Mouse (Mus musculus) embryonic facial prominence, embryonic 15.5 days (tissue): ENCODE measurements around the gene Il6st. TPM values are rescaled to one million over a fixed set of nuclear protein-coding genes. Genes with fewer than 3 reads are reported as not detected.

Experiments used
- ATAC-seq: fragments of 200-750 bp; cut with Nextera tagmentation; 2 replicates; pipeline ENCODE4 v1.8.0; 2017; ENCODE audit warnings: low read depth, moderate TSS enrichment; ENCODE audit not compliant: insufficient number of reproducible peaks, low FRiP score, low TSS enrichment
- H3K27ac ChIP-seq: fragments of 300-500 bp; sonication (generic); replicated peaks from 2 replicates; pipeline ENCODE4 v1.5.1; 2015; ENCODE audit warnings: mild to moderate bottlenecking, inconsistent platforms
- H3K27me3 ChIP-seq: fragments of 300-500 bp; sonication (generic); 2 replicates; pipeline ENCODE4 v1.6.1; 2015; ENCODE audit warnings: inconsistent platforms
- H3K36me3 ChIP-seq: fragments of 300-500 bp; sonication (generic); 2 replicates; pipeline ENCODE4 v1.6.1; 2015; ENCODE audit warnings: mild to moderate bottlenecking, inconsistent platforms
- H3K4me1 ChIP-seq: fragments of 300-500 bp; sonication (generic); 2 replicates; pipeline ENCODE4 v1.6.1; 2015; ENCODE audit warnings: inconsistent platforms
- H3K4me2 ChIP-seq: fragments of 300-500 bp; sonication (generic); replicated peaks from 2 replicates; pipeline ENCODE4 v1.6.1; 2015; ENCODE audit warnings: mild to moderate bottlenecking, inconsistent platforms
- H3K4me3 ChIP-seq: fragments of 300-500 bp; sonication (generic); replicated peaks from 2 replicates; pipeline ENCODE4 v1.5.1; 2015; ENCODE audit warnings: mild to moderate bottlenecking, inconsistent platforms
- H3K9ac ChIP-seq: fragments of 300-500 bp; sonication (generic); 2 replicates; pipeline ENCODE4 v1.6.1; 2015; ENCODE audit warnings: inconsistent platforms
- H3K9me3 ChIP-seq: fragments of 300-500 bp; sonication (generic); replicated peaks from 2 replicates; pipeline ENCODE4 v1.6.1; 2016; ENCODE audit warnings: inconsistent platforms
- WGBS: fragments of 180-500 bp; shearing (Covaris S2); methylation state at CpG from one replicate; pipeline ENCODE4 v1.1.7; 2015; 5-methylcytosine and 5-hydroxymethylcytosine counted together
- polyA plus RNA-seq: library from polyadenylated mRNA; unstranded; fragments of >200 nt; fragmentation: Nextera tagmentation; extraction: Ambion mirVana; gene quantifications from 2 replicates; pipeline ENCODE4 v1.2.1, GENCODE M21; 2015

Gene Il6st
- polyA plus RNA-seq, 1 experiment from 2014 or later, result 36.4 TPM

DNA sequence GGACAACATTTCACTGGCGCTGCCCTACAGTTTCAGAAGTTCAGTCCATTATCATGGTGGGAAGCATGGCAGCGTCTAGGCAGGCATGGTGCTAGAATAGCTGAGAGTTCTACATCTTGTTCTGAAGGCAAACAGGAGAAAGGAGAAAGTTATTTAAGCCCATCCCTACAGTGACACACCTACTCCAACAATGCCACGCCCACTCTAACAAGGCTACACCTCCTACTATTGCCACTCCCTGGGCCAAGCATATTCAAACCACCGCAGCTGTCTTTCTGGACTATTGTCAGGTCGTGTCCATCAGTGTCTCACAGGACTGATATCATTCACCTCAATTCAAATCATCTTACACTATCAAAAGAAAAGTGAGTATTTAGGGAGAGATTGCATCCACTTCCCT, 22.8 kb downstream of the Il6st start:
- no peak overlapping the region for H3K4me3 ChIP-seq
- H3K9me3 ChIP-seq, result no peaks in the 10 kb centered on the region
- WGBS, result 96% methylated on average over 5 of the region's 5 CpGs
- H3K9ac ChIP-seq, result no peak overlapping the region
- peaks cover 66% of the 10 kb centered on the region for H3K36me3 ChIP-seq
- H3K4me1 ChIP-seq, result no peaks in the 10 kb centered on the region
- H3K4me2 ChIP-seq, result no peak overlapping the region
- no peaks in the 10 kb centered on the region for H3K27me3 ChIP-seq
- no peak for ATAC-seq
- no peak overlapping the region for H3K27ac ChIP-seq

DNA sequence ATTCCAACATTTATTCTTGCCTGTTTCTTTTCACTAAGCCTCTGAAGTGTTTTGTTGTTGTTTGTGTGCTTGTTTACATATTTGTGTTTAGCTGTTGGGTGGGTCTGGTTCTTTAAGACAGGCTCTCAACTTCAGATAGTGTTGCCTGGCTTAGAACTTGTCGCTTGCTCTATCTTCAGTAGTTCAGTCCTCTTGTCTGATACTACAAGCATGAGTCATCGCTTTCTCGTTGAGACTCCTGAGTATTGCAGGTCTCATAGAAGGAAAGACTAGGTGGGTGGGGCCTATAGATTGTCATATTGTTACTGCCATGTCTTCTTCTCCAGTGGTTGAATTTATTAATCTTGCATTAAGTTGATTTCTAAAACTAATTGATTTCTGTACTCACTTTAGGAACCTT, 26.2 kb downstream of the Il6st start:
- ATAC-seq, result no peak
- H3K9me3 ChIP-seq, result no peaks in the 10 kb centered on the region
- WGBS, result 89% methylated on average over 3 of the region's 3 CpGs
- no peak overlapping the region for H3K27ac ChIP-seq
- no peaks in the 10 kb centered on the region for H3K27me3 ChIP-seq
- no peak overlapping the region for H3K4me3 ChIP-seq
- H3K4me2 ChIP-seq, result no peak overlapping the region
- peaks cover 59% of the 10 kb centered on the region for H3K36me3 ChIP-seq
- no peak overlapping the region for H3K9ac ChIP-seq
- H3K4me1 ChIP-seq, result no peaks in the 10 kb centered on the region

DNA sequence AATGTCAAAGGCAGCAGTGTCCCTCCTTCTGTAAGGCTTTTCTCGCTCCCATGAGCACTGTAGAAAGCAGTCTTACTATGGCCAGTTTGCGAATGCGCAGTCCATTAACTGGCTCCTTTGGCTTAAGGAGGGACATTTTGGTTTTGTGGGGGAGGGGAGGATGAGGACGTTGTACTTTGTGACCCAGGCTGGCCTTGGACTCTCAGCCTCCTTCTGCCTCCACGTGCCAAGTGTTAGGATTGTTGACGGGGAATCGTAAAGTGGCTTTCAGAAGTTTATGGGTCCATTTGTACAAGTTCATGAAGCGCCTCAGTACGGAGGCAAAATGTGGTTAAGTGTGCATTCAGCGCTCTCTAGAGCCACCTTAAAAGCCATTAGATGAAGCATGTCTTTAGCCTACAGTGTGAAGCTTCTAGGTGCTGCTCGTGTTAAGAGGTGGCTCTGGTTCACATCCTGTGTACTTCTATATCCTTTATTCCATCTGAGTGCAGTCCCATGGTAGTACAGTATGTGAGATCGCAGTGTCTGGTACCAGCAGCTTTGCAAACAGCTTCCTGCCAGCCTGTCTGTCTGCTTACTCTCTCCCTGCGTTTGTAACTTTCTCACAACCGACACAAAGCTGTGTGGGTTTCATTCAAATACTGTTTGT, 27.9 kb downstream of the Il6st start:
- 89% methylated on average over 14 of the region's 14 CpGs for WGBS
- no peaks in the 10 kb centered on the region for H3K4me1 ChIP-seq
- no peak overlapping the region for H3K27ac ChIP-seq

DNA sequence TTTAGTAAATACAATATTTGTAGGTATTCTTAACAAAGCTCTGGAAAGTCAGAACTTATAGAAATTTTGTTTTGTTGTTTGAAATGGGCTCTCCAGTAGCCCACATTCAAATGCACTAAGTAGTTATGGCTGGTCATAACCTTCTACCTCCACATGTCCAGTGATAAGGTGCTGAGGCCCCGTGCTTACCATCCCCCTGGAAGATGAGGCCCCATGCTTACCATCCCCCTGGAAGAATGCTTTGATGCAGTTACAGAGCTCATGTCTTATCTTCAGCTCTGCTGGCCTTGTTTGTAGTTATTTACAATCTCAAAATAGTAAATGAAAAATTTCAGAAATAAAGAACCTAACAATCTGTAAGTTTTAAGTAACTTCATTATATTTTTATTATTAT, 28.4 kb downstream of the Il6st start:
- ATAC-seq, result no peak
- no peaks in the 10 kb centered on the region for H3K9me3 ChIP-seq
- H3K27me3 ChIP-seq, result no peaks in the 10 kb centered on the region
- no peak overlapping the region for H3K4me3 ChIP-seq
- H3K4me2 ChIP-seq, result no peak overlapping the region
- peaks cover 55% of the 10 kb centered on the region for H3K36me3 ChIP-seq
- H3K9ac ChIP-seq, result no peak overlapping the region
- no peaks in the 10 kb centered on the region for H3K4me1 ChIP-seq
- H3K27ac ChIP-seq, result no peak overlapping the region
- WGBS, result 81% methylated on average over 1 of the region's 1 CpGs

More for the DNA sequence above, 27.9 kb downstream of the Il6st start:
- peaks cover 55% of the 10 kb centered on the region for H3K36me3 ChIP-seq
- H3K4me3 ChIP-seq, result no peak overlapping the region
- no peaks in the 10 kb centered on the region for H3K9me3 ChIP-seq
- no peak overlapping the region for H3K4me2 ChIP-seq
- no peak for ATAC-seq
- H3K9ac ChIP-seq, result no peak overlapping the region
- H3K27me3 ChIP-seq, result no peaks in the 10 kb centered on the region

- Histone ChIP-seq H3K27ac (no peak overlapping the region), H3K4me2 (no peak overlapping the region), H3K4me1 (no peaks in the 10 kb centered on the region), H3K9ac (no peak overlapping the region), H3K36me3 (peaks cover 71% of the 10 kb centered on the region), H3K9me3 (no peaks in the 10 kb centered on the region), H3K27me3 (no peaks in the 10 kb centered on the region), H3K4me3 (no peak overlapping the region)
- 92% methylated on average over 12 of the region's 12 CpGs for WGBS
- ATAC-seq, result no peak
These were observed 30.7 kb downstream of the Il6st start for GRCm38 (mm10) chr13:112494590-112494989.

DNA sequence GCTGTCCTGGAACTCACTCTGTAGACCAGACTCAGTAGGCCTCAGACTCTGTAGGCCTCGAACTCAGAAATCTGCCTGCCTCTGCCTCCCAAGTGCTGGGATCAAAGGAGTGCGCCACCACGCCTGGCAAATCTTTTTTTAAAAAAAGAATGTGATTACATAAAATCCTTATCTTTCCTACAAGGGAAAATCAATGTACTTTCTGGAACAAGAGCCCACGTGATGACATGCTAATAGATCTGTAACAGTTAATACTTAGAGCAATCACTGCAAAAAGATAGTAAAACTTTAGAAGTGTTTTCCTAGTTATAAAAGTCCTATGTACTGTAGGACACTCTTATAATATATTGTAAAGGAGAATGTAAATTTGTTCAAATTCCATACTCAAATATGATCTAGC, 36.2 kb downstream of the Il6st start:
- peaks cover 82% of the 10 kb centered on the region for H3K36me3 ChIP-seq

DNA sequence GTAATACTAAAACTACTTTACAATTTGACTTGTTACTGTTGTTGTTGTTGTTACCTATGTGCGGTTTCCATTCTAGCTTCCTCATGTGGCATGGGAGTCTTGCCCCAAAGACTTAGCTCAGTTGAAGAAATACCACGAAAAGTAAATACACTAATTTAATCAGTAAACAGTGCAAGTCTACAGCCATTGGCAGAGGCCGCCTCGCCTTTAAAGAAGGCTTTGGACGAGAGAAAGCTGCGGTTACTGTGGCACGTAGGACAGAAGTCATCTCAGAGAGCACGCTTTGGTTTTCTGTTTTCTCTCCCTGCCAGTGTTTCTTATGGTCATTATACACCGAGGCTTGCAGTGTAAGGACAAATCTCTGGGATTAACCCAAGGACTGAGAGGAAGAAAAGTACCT, 36.6 kb downstream of the Il6st start:
- H3K36me3 ChIP-seq, result peaks cover 82% of the 10 kb centered on the region
- no peaks in the 10 kb centered on the region for H3K4me1 ChIP-seq
- 86% methylated on average over 9 of the region's 9 CpGs for WGBS
- ATAC-seq, result no peak
- H3K9me3 ChIP-seq, result no peaks in the 10 kb centered on the region
- H3K4me2 ChIP-seq, result no peak overlapping the region
- no peak overlapping the region for H3K27ac ChIP-seq
- no peak overlapping the region for H3K9ac ChIP-seq
- no peaks in the 10 kb centered on the region for H3K27me3 ChIP-seq
- H3K4me3 ChIP-seq, result no peak overlapping the region

More for the DNA sequence above, 36.2 kb downstream of the Il6st start:
- 90% methylated on average over 4 of the region's 4 CpGs for WGBS
- Histone ChIP-seq H3K27me3 (no peaks in the 10 kb centered on the region), H3K9ac (no peak overlapping the region), H3K9me3 (no peaks in the 10 kb centered on the region), H3K27ac (no peak overlapping the region), H3K4me1 (no peaks in the 10 kb centered on the region), H3K4me2 (no peak overlapping the region), H3K4me3 (no peak overlapping the region)
- no peak for ATAC-seq

- no peak overlapping the region for H3K4me2 ChIP-seq
These were observed 40.0 kb downstream of the Il6st start for GRCm38 (mm10) chr13:112503846-112504245.

GRCm38 (mm10) chr13:112505436-112505835, 41.6 kb downstream of the Il6st start:
- Histone ChIP-seq H3K9ac (no peak overlapping the region), H3K9me3 (no peaks in the 10 kb centered on the region), H3K27me3 (no peaks in the 10 kb centered on the region), H3K36me3 (peaks cover 64% of the 10 kb centered on the region), H3K4me2 (no peak overlapping the region), H3K4me1 (no peaks in the 10 kb centered on the region), H3K4me3 (no peak overlapping the region), H3K27ac (no peak overlapping the region)
- 86% methylated on average over 6 of the region's 6 CpGs for WGBS
- no peak for ATAC-seq

More at GRCm38 (mm10) chr13:112503846-112504245, 40.0 kb downstream of the Il6st start:
- Histone ChIP-seq H3K4me1 (no peaks in the 10 kb centered on the region), H3K9me3 (no peaks in the 10 kb centered on the region), H3K27ac (no peak overlapping the region), H3K27me3 (no peaks in the 10 kb centered on the region), H3K36me3 (peaks cover 77% of the 10 kb centered on the region), H3K9ac (no peak overlapping the region), H3K4me3 (no peak overlapping the region)
- no peak for ATAC-seq
- WGBS, result 91% methylated on average over 13 of the region's 13 CpGs

DNA sequence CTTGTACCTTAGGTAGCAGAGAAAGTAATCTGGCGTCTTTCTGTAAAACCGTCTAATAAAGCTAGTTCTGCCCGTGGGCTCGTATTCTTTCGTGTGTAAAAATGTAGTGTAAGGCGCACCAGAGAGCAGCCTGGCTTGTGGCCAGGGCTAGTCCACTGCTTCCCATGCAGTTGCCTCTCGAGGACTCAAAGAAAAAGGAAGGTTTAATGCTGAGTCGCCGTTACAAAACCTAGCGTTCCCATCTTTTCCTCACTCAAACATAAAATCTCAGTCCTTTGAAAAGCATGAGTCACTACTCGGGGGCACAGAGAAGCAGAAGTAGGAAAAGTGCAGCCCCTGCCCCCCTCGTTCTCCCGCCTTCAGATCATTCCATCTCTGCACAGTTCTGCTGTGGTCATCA, 42.9 kb downstream of the Il6st start:
- Histone ChIP-seq H3K4me3 (no peak overlapping the region), H3K9ac (no peak overlapping the region), H3K9me3 (no peaks in the 10 kb centered on the region), H3K4me1 (no peaks in the 10 kb centered on the region), H3K36me3 (peaks cover 52% of the 10 kb centered on the region), H3K4me2 (no peak overlapping the region), H3K27me3 (no peaks in the 10 kb centered on the region), H3K27ac (no peak overlapping the region)
- 69% methylated on average over 13 of the region's 13 CpGs for WGBS
- no peak for ATAC-seq

DNA sequence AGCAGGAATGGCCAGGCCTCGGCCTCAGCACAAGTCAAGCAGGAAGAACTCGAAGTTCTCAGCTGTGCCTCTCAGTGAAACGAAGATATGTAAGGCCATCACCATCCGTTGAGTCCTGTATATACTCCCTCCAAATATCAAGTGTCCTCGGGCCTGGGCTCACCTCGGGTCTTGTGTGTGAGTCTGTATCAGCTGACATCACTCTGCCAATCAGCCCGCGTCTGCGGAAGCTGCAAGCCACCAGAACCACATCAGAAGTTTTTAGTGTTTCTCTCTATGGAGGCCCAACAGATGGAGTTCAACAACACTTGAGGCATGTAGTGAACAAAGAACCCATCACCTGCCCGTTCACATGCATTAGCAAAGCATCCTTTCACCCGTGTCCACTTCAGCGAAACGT, 43.8 kb downstream of the Il6st start:
- Histone ChIP-seq H3K27me3 (no peaks in the 10 kb centered on the region), H3K9me3 (no peaks in the 10 kb centered on the region), H3K9ac (no peak overlapping the region), H3K4me1 (no peaks in the 10 kb centered on the region), H3K27ac (no peak overlapping the region), H3K36me3 (peaks cover 47% of the 10 kb centered on the region), H3K4me2 (no peak overlapping the region), H3K4me3 (no peak overlapping the region)
- WGBS, result 81% methylated on average over 13 of the region's 13 CpGs
- no peak for ATAC-seq

DNA sequence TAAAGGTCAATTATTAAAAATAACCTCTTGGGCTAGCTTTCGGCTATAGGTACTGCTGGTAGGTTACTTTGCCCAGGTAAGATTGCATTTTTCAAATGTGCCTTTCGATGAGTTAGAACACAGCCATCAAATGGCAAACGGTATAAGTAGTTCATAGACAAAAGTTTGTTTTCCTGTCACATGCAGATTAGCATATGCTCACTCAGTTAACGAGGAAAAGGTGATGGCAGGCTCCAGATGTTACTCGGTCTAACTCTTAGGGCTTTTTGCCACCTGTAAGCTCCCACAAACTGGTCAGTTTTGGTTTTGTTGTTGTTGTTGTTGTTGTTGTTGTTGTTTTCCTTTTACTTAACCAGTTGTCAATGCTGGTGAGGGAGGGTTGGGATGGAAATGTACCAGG, 44.6 kb downstream of the Il6st start:
- ATAC-seq, result no peak
- 74% methylated on average over 5 of the region's 5 CpGs for WGBS
- H3K9ac ChIP-seq, result no peak overlapping the region
- no peak overlapping the region for H3K4me3 ChIP-seq
- no peaks in the 10 kb centered on the region for H3K27me3 ChIP-seq
- no peaks in the 10 kb centered on the region for H3K9me3 ChIP-seq
- peaks cover 41% of the 10 kb centered on the region for H3K36me3 ChIP-seq
- H3K4me2 ChIP-seq, result no peak overlapping the region
- H3K4me1 ChIP-seq, result no peaks in the 10 kb centered on the region
- no peak overlapping the region for H3K27ac ChIP-seq
